Mouse (Mus musculus) layer of hippocampus, adult 9-10 months (tissue): ENCODE measurements around the gene Dglucy.

Source experiments
- DNase-seq: peaks from one replicate; pipeline ENCODE4 v3.0.0; 2022; ENCODE audit warnings: low spot score

The Dglucy gene

DNA sequence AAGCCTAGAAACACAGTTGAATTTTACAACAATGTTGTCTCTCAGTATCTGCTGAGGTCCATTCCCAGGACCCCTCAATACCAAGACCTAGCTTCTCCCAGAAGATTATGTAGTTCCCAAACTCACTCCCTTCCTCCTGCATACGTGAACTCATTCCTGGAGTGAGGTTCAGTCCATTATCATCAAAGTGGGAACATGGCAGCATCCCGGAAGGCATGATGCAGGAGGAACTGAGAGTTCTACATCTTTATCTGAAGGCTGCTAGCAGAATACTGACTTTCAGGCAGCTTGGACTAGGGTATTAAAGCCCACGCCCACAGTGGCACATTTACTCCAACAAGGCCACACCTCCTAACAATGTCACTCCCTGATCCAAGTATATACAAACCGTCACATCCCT, 64.3 kb downstream of the Dglucy start:
- no peak for DNase-seq

DNA sequence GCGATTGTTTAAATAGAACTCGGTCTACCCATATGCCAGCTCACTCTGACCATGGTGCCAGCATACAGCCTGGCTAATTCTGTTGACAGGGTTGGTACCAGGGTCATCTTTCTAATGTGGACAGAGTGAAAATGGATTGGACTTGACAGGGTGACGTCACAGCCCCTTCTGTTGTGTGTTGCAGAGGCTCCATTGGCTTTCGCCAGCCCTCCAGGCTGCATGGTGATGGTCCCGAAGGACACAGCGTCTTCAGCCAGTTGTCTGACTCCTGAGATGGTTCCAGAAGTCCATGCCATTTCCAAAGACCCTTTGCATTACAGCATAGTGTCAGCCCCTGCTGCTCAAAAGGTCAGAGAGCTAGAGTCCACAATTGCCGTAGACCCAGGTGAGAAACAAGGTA, 65.7 kb downstream of the Dglucy start:
- no peak for DNase-seq

DNA sequence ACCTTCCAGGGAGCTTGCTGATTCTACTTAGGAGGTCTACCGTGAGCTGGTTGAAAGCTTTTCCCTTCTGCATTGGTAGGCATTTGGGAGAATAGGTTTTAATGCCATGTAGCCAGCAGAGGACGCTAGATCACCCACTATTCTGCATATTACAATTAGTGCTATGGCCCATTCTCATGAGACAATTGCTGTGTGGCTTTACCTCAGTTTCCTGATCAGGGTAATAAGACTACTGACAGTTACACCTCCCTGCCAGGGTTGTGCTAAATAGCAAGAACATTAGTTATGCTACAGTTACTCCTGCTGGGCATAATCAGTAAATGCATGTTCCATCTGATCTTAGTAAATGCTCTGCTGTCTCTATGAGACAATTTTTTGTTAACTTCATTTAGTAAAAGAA, 67.0 kb downstream of the Dglucy start:
- no peak for DNase-seq

DNA sequence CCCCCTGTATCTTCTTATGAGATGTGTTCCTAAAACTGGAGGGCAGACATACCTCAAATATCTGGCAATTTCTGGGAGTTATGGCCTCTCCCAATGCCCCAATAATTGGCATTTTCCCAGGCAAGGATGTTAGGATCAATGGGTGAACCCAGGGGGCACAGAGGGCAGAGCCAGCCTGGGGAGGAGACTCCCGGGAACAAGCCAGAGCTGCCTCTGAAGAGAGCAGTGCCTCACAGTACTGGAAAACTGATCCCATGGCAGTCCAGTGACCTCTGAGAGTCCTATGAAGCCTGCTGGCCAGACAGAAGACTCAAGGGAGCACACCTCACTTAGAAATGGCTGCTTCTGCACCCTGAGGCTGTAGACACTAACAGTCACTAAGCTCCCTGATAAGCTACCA, 67.7 kb downstream of the Dglucy start:
- no peak for DNase-seq

DNA sequence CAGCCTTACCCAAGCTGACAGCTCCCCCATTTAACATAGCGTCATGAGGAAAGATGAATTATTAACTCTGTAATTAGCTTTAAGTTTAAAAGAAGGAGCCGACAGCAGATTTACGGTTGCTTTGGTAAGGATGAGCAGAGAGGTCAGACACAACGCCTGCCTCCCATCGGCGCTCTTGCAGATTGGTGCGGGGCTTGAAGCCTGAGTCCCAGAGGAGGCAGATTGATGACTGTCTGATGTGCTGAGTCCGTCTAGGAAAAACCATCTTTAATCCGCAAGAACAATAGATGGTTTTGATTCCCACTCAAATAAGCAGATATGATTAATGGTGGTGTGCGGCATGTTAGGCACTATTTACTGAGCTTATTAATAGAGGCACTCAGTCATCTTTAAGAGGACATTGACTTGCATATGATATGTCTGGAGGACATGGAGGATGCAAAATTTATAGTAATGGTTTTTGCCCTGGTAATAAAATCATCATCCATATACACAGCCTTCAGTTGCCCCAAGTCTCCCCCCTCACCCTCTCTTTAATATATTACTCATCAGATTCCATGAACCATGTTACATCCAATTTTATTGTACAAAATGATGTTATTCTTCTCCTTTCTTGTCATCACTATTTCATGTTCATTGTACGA, 68.7 kb downstream of the Dglucy start:
- no peak for DNase-seq

DNA sequence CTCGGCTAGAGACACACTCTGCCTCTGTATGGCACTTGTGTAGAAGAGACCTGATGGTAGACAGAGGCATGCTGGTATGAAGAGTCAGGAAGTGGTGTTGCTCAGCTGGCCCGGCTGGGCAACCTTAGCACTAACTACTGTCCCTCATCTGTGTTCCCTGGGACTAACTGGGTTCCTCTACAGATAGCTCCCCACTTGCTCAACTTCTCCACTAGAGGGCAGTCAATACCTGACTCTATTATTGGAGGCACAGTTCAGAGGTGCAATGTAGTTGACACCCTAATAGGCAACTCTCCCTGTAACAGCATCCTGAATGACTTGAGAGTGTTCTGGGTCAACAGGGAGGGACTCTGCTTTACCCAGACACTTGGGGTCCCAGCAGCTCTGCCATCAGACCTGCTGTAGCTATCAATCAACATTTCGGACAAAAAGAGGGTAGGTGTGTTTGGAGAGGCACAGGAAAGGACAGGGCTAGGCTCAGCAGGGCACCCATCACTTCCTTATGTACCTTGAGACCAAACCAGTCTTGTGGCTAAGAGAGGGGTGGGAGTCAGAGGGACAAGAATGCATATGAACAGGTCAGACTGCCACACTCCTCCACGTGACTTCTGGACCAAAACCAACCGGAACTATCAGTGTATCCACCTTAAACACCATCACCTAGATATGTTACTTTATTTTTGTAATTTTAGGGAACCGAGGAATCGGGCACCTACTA, 70.7 kb downstream of the Dglucy start:
- DNase-seq: peak; percentile 55

DNA sequence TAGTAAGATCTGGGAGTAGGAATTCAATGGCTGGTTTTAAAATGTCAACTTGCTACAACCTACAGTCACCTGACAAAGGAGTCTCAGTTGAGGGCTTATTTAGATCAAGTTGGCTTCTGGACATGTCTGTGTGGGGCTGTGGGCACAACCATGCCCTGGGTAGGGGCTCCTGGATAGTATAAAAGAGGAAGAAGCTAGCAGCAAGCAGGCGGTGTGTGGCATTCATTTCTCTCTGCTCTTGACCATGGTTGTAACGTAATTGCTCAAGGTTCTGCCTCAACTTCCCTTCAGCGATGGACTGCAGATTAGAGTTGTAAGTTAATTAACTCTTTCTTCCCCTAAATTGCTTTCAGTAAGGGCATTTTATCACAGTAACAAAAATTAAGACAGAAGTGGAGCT, 73.5 kb downstream of the Dglucy start:
- no peak for DNase-seq

DNA sequence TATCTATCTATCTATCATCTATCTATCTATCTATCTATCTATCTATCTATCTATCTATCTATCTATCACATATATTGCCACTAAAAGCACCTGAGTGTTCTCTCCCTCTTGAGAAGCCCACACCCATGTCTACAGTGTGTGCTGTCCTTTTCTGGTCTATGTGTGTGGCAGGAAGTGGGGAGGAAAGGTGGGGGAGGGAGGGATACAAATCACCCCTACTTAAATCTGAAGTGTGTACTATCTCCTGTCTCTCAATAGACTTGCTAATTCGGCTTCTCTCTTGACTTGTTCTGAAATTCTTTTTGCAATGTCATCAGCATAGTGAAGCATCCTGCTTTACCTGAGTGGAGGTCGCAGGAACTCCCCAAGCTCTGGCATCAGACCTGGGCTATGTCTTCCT, 77.5 kb downstream of the Dglucy start:
- no peak for DNase-seq

DNA sequence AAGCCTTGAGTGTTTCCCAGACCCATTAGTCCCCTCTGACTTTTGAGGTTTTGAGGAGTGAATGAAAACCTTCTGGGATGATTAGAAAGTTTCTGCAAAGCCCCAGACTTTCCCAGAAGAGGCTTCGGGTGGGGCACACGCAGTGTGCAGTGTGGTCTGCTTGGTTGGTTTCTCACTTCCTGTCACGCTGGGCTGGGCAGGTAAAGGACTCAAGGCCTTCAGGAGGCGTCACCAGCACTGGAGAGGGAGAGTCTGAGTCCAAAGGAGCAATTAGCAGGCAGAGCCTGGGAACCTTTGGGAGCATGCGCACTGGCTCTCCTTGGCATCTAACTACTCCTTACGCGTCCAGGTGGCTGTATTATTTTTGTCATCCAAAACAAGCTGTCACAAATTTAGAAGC, 78.9 kb downstream of the Dglucy start:
- DNase-seq: no peak

DNA sequence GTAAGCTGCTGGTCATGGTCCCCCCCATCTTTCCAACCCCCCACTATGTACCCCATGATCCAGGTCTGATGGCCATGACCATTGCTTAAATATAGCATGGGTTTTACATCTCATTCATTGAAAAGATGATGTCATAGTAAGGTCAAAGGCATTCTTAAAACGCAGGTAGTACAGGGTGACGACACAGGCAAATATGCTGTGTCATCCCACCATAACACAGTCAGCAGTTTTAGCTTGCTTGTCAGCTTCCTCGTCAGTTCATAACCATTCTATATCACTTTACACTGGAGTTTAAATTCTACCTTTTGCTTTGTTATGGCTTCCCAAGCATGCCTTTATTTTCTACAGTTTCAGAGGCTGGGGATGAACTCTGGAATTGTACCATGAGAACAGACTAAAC, 83.4 kb downstream of the Dglucy start:
- DNase-seq: no peak

DNA sequence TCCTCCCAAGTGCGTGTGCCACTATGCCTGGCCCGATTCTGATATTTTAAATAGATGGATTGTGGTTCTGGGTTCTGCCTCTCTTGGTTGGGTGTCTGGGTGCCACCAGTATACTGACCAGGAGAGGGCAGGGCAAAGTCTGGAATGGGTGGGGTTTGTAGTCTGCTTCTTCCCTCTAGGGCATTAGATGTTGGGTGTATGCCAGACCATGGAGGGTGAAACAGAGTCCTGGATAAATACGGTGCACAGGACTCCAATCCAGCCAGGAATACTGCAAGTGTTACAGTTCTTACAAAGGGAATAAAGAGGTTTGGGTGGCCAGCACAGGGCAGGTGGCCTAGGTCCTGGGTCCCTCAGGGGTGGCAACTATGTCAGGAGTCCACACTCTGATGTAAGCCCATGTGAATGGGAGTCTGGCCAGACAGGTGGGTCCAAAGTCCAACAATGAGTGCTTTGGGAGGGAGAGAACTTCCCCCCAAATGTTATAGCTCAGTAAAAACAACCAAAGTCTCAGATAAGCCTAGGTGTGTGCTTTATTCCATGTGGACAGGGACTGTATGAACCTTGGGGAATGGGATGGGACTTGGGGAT, 84.1 kb downstream of the Dglucy start:
- DNase-seq: no peak

DNA sequence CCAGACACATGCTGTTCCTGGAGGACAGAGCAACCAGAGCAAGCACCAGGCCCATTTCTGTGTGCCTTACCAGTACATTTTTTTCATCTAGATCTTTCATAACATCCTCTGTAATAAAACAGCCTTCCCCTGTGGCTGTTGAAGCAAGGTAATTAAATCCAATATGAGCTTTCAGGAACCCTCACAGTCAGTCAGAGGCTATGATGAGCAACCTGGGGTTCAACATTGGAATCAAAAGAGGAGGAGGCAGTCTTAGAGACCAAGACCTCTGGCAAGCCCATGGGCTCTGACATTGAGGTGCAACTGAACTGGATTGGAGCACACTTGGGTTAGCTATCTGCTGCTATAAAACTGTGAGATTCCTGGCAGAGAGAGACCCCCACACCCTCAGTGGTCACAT, 86.2 kb downstream of the Dglucy start:
- no peak for DNase-seq

DNA sequence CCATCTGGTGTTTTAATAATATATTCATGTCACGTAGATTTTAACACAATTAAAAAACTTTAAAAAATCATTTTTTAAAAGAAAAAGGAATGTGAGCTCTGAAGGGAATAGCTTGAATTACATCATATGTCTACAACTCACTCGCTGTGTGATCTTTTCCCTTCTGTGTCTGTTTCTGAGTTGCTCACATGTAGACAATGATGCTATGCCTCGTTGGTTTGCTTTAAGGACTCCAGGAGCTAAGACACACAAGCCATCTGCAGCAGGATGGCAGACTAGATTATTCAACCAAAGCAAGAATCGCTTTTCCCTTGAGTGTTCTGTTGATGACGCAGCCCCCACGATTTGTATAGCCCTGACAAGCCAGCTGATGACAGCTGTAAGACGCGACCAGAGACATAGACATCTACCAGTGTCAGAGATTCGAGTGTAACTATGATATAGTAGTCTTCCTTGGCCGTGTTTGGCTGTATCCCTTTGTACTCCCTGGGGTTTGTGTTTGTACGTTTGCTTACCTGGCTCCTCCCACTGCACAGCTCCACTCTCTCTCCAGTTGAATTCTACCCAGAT, 86.7 kb downstream of the Dglucy start:
- no peak for DNase-seq

DNA sequence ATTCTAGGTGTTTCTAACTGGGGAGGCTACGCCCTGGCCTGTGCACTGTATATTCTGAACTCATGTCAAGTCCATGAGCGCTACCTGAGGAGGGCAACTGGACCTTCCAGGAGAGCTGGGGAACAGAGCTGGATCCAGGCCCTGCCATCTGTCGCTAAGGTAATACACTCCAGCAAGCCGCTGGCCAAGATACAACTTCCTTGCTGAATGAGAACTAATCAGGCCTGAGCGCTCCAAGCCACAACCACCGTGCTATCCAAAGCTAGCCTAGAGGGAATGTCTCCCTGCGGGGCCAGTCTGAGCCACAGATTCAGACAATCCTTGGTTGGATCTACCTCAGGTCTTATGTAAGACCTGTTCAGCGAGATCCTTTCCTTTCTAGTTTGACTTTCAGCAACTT, 88.2 kb downstream of the Dglucy start:
- no peak for DNase-seq

DNA sequence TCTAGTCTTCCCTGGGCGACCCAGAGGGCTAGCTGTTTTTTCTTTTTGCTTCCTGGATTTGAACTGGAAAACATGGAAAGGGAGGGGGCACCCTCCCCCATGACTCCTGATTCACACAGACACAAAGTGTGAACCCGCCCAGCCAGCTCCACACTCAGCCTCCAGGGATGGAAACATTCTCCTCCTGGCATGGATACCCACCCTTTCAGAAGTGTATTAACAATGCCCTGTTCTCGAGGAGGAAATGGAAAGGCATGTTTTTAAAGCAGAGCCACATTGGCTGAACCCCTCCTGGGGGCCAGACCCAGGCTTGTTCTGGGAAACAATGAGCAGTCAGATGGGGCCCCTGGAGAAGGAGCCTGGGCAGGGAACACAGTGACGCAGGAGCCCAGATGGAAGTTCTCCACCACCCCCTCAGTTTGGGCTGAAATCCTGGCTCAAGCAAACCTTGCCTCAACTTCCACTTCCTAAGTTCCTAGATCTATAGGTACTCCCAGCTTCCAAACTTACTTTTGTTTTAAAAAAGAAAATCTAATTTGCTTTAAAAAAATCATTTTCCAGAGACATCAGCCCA, 89.3 kb downstream of the Dglucy start:
- no peak for DNase-seq

DNA sequence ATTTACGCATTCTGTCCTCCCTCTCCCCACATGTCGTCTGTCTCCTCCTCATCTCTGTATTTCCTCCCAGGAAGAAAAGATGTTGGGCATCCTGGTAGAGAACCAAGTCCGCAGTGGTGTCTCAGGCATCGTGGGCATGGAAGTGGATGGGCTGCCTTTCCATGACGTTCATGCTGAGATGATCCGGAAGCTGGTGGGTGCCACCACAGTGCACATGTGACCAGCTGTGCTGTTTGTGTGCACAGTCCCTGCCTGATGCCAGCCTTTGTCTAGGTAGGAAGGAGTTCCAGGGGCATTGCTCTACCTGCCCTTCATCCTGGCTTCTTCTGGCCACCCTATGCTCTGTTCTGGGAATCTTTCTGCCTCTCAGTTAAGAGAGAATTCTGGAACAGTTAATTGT, 92.4 kb downstream of the Dglucy start:
- DNase-seq: no peak

DNA sequence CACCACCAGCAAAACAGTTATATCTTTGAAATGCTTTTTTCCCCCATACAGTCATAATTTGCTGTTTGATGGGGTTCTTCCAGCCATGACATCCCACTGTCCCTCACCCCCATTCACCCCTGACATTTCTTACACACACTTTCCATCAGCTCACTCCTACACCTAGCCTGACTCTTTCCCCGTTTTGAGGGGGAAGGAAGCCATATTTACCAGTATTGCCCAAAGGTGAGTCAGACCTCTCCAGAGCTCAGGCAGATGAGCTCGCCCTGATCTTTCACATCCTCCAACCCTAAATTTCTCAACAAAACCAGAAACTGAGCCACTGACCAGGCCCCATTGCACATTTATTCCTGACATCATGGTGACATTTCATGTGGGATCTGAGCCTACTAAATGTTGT, 93.0 kb downstream of the Dglucy start:
- no peak for DNase-seq

DNA sequence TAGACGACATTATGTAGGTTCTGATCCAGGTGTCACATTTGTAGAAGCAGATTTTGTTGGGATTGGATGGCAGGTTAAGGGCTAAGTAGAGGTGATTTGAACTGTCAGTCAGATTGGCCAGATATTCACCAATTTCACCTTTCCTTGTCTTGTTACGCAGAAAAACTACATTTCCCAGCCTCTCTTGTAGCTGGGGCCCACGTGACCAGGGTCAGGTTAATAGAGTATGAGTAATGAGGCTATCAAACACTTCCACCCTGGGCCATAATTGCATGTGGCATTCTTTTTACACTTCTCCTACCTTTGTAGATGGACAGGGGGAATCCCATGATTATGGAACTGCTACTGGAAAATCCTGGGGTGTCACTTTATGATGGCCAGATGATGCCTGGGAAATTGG, 94.8 kb downstream of the Dglucy start:
- DNase-seq: no peak

DNA sequence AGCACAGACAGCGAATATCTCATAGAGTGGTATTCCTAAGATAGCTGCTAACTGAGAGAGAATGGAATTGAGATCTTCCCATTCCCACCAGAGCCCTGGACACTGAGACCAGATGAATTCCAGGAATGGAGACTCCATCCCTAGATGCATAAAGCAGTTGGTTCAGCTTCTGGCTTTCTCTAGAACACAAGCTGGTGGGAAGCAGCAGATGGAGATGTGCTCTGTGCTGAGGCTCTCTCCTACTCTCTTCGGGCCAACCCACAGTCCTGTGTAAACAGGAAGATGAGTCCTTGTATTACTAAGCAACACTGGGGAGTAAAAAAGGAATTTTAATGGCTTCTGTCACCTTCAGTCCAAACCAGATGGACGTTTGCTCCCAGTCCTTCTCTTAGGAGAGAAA, 96.7 kb downstream of the Dglucy start:
- DNase-seq: no peak

DNA sequence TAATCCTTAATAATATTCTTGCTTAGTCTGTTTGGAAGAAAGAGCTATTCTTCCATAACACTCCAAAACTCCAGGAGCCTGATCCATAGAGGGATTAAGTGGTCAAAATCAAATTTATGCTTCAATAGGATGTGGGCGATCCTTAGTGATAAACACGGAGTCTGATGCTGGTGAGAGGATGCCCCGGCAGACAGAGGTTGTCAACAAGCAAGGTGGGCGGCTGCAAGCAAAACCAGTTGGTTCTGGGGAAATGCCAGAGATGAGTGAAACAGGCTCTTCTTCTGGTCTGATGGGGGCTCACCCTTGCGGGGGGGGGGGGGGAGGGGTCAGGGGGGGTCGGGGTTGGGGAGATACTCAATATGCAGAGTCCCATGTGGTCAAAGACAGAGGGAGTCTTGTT, 97.1 kb downstream of the Dglucy start:
- DNase-seq: no peak

DNA sequence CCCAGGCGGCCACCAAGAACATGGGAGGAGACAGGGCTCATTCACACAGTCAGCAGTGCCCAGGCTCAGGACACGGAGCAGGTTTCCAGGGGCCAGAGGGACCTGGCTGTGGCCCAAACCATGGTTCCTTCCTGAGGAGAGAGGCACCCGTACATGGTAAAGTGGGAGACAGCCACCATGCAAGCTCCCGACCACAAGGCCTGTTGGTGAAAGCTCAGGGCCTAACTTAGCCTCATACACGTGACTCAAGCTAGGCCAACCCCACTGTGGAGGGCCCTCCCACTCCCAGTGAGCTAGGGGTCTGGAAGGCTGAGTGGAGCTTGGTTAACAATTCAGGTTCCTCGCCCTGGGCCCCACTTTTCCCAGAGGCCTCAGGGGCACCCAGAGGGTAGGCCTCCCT, 99.1 kb downstream of the Dglucy start:
- DNase-seq: no peak

DNA sequence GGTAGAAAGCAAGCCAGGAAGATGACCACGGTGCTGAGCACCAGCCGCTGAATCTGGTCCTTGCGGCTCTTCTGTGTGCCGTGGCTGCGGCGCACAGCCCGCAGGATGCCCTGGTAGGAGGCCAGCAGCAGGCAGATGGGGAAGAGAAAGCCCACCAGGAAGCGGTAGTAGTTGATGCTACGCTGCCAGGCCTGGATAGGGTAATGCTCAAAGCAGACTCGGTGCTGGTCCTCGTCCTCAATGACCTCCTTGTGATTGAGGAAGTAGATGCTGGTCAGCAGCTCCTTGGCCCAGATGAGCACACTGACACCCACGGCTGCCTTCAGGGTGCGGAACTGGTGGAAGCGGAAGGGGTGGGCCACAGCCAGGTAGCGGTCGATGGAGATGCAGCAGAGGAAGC, 99.7 kb downstream of the Dglucy start:
- no peak for DNase-seq

DNA sequence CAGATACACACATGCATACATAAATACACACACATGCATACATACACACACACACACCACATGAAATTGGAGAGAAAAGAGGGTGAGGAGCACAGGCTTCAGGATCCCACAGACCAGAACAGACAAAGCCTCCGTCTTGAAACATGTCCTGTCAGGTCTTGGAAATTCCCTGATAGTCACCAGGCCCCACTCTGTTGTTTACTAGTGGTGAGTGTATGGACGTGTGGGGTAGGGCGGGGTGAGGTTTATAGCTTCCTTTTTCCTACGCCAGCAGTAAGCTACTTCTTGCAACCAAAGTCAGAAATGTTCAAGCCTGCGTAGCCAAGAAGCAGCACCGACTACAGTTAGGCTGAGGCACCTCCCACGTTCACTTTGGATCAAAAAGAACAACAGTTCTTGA, 104.3 kb downstream of the Dglucy start:
- DNase-seq: no peak
